Mouse (Mus musculus): ENCODE measurements around the gene Naa20.

DNA sequence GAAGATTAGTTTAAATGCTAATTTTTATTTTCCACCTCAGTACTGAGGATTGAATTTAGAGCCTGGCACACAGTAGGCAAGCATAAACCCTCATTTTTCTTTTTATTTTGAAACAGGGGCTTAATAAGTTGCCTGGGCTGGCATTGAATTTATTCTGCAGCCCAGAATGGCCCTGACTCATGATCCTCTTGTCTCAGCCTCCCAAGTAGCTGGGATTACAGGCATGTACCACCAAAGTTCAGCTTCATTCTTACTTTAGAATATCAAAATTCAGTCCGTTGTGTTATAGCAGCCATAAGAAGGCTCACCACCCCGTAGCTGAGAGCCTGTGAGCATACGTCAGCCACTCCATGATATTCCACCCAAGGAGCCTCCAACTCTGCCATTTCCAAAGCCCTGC, 35.7 kb upstream of the Naa20 start:
- TF ChIP-seq USF1 (IDR thresholded peaks at IDR 0.05; ENCODE audit: low read depth, low read length), result no peak
- TF ChIP-seq CTCF (conservative IDR thresholded peaks at IDR 0.05 in 1 of 2, IDR thresholded peaks at IDR 0.05 in 1 of 2; ENCODE audit: low read depth in 2 of 2, low read length in 2 of 2), result no peak
- no peak for TF ChIP-seq E2F4 (IDR thresholded peaks at IDR 0.05; ENCODE audit: insufficient replicate concordance, low read depth, low read length)
- TF ChIP-seq POLR2A (IDR thresholded peaks at IDR 0.05; ENCODE audit: low read depth, low read length), result no peak
- TF ChIP-seq HCFC1 (IDR thresholded peaks at IDR 0.05; ENCODE audit: low read depth, low read length), result no peak
- TF ChIP-seq PAX5 (IDR thresholded peaks at IDR 0.05; ENCODE audit: low read length), result no peak
- no peak for TF ChIP-seq NELFE (IDR thresholded peaks at IDR 0.05; ENCODE audit: low read depth, low read length)
- no peak for TF ChIP-seq ELF1 (IDR thresholded peaks at IDR 0.05; ENCODE audit: low read depth, low read length)
- TF ChIP-seq TCF12 (IDR thresholded peaks at IDR 0.05; ENCODE audit: low read depth, low read length), result no peak
- no peak for TF ChIP-seq SMC3 (IDR thresholded peaks at IDR 0.05; ENCODE audit: low read depth, low read length)
- TF ChIP-seq POLR2AphosphoS2 (IDR thresholded peaks at IDR 0.05; ENCODE audit: low read depth, low read length), result no peak
- no peak for TF ChIP-seq MAFK (IDR thresholded peaks at IDR 0.05; ENCODE audit: insufficient replicate concordance, low read length)
- TF ChIP-seq UBTF (IDR thresholded peaks at IDR 0.05; ENCODE audit: low read depth, low read length), result no peak
- TF ChIP-seq MAZ (IDR thresholded peaks at IDR 0.05; ENCODE audit: low read depth, low read length), result no peak

Measured in CH12.LX (cell line).